Mouse (Mus musculus) kidney, adult 2 months (tissue): ENCODE data around the gene Rnaseh2b.

Source experiments
- CTCF ChIP-seq: fragments of 200-500 bp; conservative IDR thresholded peaks from 2 replicates; pipeline ENCODE4 v1.5.1; 2011; ENCODE audit warnings: low read depth, mild to moderate bottlenecking, control low read depth, low read length, moderate library complexity, mixed read lengths; ENCODE audit not compliant: insufficient read depth, insufficient read length
- POLR2A ChIP-seq: fragments of 200-500 bp; IDR thresholded peaks from one replicate; pipeline ENCODE4 v1.6.1; 2011; ENCODE audit warnings: low read depth, low read length, control low read depth

DNA sequence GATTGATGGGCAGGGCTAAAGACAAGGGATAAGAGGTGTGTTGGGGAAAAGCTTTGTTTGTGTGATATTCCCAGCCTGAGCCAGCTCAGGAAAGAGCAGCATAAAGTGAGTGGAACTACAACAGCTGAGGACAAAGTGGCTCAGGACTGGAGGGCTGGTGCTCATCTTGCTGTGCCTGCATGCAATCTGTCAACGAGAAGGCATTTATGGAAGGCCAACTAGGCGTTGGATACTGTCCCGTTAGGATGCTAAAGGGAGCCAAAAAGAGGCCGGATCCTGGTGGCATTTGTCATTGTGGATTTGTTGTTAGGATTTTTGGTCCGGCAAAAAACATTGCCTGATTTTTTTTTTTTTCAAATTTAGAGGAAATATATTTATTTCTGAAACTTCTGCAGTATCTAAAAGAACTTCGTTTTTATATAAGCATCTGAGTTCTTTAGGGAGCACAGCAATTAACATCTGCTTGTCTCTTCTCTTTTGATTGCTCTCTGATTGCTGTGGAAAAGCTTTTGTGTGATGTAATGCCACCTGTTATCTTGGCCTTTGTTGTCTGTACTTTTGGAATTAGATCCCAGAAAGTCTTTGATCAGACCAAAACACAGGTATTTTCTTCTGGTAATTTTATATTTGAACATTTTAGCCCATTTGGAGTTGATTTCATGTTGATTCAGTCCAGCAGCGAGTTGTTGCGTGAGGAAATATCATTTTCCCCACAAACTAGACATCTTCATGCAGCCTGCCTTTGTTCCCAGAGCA, 49.7 kb downstream of the Rnaseh2b start:
- TF ChIP-seq CTCF = no peak
- no peak for TF ChIP-seq POLR2A
